Mouse (Mus musculus): ENCODE measurements around the gene Ntrk1. TPM values are rescaled to one million over a fixed set of nuclear protein-coding genes. Genes with fewer than 3 reads are reported as not detected.

Gene Ntrk1
- total and polyA plus RNA-seq, 2 experiments from 2014 or later, result 0.11 to 0.16 TPM

DNA sequence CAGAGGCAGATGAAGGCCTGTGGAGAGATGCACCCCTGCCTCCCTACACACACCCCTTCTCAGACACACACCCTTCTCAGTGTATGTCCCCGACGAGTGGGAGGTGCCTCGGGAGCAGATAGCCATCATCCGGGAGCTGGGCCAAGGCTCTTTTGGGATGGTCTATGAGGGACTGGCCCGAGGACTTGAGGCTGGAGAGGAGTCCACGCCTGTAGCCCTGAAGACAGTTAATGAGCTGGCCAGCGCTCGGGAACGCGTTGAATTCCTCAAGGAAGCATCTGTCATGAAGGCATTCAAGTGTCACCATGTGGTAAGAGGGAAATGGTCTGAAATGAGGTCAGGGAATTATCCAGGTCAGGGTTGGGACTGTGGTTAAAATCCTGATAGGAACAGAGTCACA, 17.9 kb upstream of the Ntrk1 start:
- Histone ChIP-seq H3K27ac (ENCODE audit: low read depth) (no peak overlapping the region), H3K4me1 (ENCODE audit: control insufficient read depth, insufficient read depth) (no peaks in the 10 kb centered on the region), H3K36me3 (replicated peaks; ENCODE audit: control insufficient read depth, insufficient read depth, low read length) (no peaks in the 10 kb centered on the region), H3K4me2 (ENCODE audit: low read depth, low read length) (no peak overlapping the region), H3K27me3 (ENCODE audit: control insufficient read depth, insufficient read depth, low read length) (peaks cover 85% of the 10 kb centered on the region), H3K9ac (replicated peaks; ENCODE audit: low read depth, low read length) (no peak overlapping the region), H3K9me3 (replicated peaks; ENCODE audit: control insufficient read depth, low read length) (no peaks in the 10 kb centered on the region), H3K4me3 (ENCODE audit: low read depth, low read length) (no peak overlapping the region)
- WGBS, result 33% methylated on average over 10 of the region's 10 CpGs
- ATAC-seq (ENCODE audit: insufficient read depth, low read depth), result no peak
- DNase-seq (ENCODE audit: low spot score), result no peak
- TF ChIP-seq EP300 (IDR thresholded peaks at IDR 0.05; ENCODE audit: low read depth) (no peak), CTCF (IDR thresholded peaks at IDR 0.05; ENCODE audit: low read depth) (no peak)

DNA sequence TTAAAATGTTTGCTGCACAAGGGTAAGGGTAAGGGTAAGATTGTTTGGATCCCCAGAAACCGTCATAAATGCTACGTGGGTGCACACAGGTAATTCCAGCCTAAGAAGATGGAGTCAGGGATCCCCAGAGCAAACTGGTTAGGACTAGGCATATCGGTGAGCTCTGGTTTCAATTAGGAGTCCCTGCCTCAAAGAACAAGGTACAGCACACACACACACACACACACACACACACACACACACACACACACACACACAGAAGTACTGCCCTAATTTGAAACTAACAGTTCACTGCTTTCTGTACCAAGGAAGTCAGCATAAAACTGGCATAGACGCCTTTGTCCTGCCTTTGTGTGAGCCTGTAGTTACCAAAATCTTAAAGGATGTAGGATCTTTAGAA, 17.5 kb upstream of the Ntrk1 start:
- H3K9ac ChIP-seq (replicated peaks; ENCODE audit: low read depth, low read length), result no peak overlapping the region
- WGBS, result 72% methylated on average over 4 of the region's 4 CpGs
- no peak overlapping the region for H3K4me2 ChIP-seq (ENCODE audit: low read depth, low read length)
- H3K4me1 ChIP-seq (ENCODE audit: control insufficient read depth, insufficient read depth), result no peaks in the 10 kb centered on the region
- no peak overlapping the region for H3K4me3 ChIP-seq (ENCODE audit: low read depth, low read length)
- TF ChIP-seq EP300 (IDR thresholded peaks at IDR 0.05; ENCODE audit: low read depth) (no peak), CTCF (IDR thresholded peaks at IDR 0.05; ENCODE audit: low read depth) (no peak)
- H3K27ac ChIP-seq (ENCODE audit: low read depth), result no peak overlapping the region
- H3K27me3 ChIP-seq (ENCODE audit: control insufficient read depth, insufficient read depth, low read length), result peaks cover 85% of the 10 kb centered on the region
- DNase-seq (ENCODE audit: low spot score) (no peak), ATAC-seq (ENCODE audit: insufficient read depth, low read depth) (no peak)
- H3K36me3 ChIP-seq (replicated peaks; ENCODE audit: control insufficient read depth, insufficient read depth, low read length), result no peaks in the 10 kb centered on the region
- H3K9me3 ChIP-seq (replicated peaks; ENCODE audit: control insufficient read depth, low read length), result no peaks in the 10 kb centered on the region

DNA sequence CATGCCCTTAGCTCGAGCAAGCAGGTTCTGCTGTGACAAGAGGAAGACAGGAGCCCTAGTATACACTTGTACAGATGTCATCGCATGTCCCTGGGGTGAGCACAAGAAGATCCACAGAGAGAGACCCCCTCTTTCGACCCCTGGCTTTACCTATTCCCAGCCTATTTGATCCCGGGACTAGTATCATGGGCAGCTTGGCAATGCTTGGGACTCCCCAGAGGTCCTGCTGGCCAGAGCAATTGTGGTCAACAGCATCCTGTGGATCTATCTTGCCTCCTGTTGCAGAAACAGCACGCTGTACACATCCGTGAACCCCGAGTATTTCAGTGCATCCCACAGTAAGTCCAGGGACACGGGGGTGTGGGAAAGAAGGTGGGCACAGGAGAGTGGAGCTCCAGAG, 16.3 kb upstream of the Ntrk1 start:
- TF ChIP-seq CTCF (IDR thresholded peaks at IDR 0.05; ENCODE audit: low read depth) (no peak), EP300 (IDR thresholded peaks at IDR 0.05; ENCODE audit: low read depth) (no peak)
- H3K36me3 ChIP-seq (replicated peaks; ENCODE audit: control insufficient read depth, insufficient read depth, low read length), result no peaks in the 10 kb centered on the region

DNA sequence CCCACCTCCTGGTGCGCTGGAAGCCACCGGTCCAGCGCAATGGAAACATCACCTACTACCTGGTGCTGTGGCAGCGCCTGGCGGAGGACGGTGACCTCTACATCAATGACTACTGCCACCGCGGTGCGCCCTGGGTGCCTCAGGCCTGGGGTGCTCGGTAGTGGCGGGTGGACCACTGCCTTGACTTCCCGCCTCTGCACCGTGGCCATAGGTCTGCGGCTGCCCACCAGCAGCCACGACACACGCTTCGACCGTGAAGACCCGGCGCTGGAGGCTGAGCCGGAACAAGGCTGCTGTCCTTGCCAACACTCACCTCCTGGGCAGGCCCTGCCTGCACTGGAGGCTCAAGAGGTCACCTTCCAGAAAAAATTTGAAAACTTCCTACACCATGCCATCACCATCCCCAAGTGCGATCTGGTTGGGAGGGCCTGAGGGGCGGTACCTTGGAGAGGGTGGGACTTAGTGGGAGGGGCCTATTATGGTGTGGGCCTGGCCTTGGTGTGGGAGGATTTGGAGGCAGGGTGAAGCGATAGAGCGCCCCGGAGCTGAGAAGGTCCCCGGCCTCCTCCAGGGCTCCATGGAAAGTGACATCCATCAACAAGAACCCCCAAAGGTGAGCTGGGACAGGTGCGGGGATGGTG, 14.5 kb upstream of the Ntrk1 start:
- 7% methylated on average over 27 of the region's 28 CpGs for WGBS
- no peak overlapping the region for H3K27ac ChIP-seq (ENCODE audit: low read depth)
- DNase-seq (ENCODE audit: low spot score) (no peak), ATAC-seq (ENCODE audit: insufficient read depth, low read depth) (peak; percentile 33; the same call in 1 of the 2 replicates)
- H3K9me3 ChIP-seq (replicated peaks; ENCODE audit: control insufficient read depth, low read length), result no peaks in the 10 kb centered on the region
- TF ChIP-seq CTCF (IDR thresholded peaks at IDR 0.05; ENCODE audit: low read depth), result no peak
- TF ChIP-seq EP300 (IDR thresholded peaks at IDR 0.05; ENCODE audit: low read depth), result no peak
- H3K4me3 ChIP-seq (ENCODE audit: low read depth, low read length), result no peak overlapping the region
- H3K36me3 ChIP-seq (replicated peaks; ENCODE audit: control insufficient read depth, insufficient read depth, low read length), result no peaks in the 10 kb centered on the region
- no peak overlapping the region for H3K4me2 ChIP-seq (ENCODE audit: low read depth, low read length)
- H3K9ac ChIP-seq (replicated peaks; ENCODE audit: low read depth, low read length), result no peak overlapping the region
- H3K27me3 ChIP-seq (ENCODE audit: control insufficient read depth, insufficient read depth, low read length), result peaks cover 79% of the 10 kb centered on the region
- no peaks in the 10 kb centered on the region for H3K4me1 ChIP-seq (ENCODE audit: control insufficient read depth, insufficient read depth)

More for the DNA sequence above, 16.3 kb upstream of the Ntrk1 start:
- H3K9ac ChIP-seq (replicated peaks; ENCODE audit: low read depth, low read length), result no peak overlapping the region
- peaks cover 78% of the 10 kb centered on the region for H3K27me3 ChIP-seq (ENCODE audit: control insufficient read depth, insufficient read depth, low read length)
- WGBS, result 75% methylated on average over 8 of the region's 8 CpGs
- H3K4me2 ChIP-seq (ENCODE audit: low read depth, low read length), result no peak overlapping the region
- H3K9me3 ChIP-seq (replicated peaks; ENCODE audit: control insufficient read depth, low read length), result no peaks in the 10 kb centered on the region
- ATAC-seq (ENCODE audit: insufficient read depth, low read depth) (no peak), DNase-seq (ENCODE audit: low spot score) (no peak)
- no peaks in the 10 kb centered on the region for H3K4me1 ChIP-seq (ENCODE audit: control insufficient read depth, insufficient read depth)
- no peak overlapping the region for H3K27ac ChIP-seq (ENCODE audit: low read depth)
- H3K4me3 ChIP-seq (ENCODE audit: low read depth, low read length), result no peak overlapping the region

DNA sequence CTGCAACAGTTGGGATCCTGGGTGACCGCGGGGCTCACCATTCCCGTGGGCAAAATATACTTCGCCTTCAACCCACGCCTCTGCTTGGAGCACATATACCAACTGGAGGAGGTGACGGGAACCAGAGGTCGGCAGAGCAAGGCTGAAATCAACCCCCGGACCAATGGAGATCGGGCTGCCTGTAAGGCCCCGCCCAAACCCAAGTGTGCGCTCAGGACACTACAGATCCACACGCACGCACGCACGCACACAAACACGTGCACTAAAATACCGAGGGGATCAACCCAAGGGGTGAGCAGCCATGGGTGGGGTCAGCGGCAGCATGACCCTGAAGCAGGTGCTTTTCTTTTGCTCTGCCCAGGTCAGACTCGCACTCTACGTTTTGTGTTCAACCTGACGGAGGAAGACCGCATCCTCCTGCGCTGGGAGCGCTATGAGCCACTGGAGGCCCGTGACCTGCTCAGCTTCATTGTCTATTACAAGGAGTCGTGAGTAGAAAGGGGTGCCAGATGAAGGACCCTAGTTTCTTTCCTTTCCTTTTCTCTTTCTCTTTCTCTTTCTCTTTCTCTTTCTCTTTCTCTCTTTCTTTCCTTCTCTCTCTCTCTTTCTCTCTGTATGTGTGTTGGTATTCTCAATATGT, 9.2 kb upstream of the Ntrk1 start:
- WGBS, result 4% methylated on average over 26 of the region's 26 CpGs
- no peak for DNase-seq (ENCODE audit: low spot score)
- Histone ChIP-seq H3K4me3 (ENCODE audit: low read depth, low read length) (peak overlapping the region; percentile 38), H3K9ac (replicated peaks; ENCODE audit: low read depth, low read length) (no peak overlapping the region), H3K27me3 (ENCODE audit: control insufficient read depth, insufficient read depth, low read length) (peaks cover 85% of the 10 kb centered on the region), H3K36me3 (replicated peaks; ENCODE audit: control insufficient read depth, insufficient read depth, low read length) (no peaks in the 10 kb centered on the region), H3K4me1 (ENCODE audit: control insufficient read depth, insufficient read depth) (no peaks in the 10 kb centered on the region), H3K4me2 (ENCODE audit: low read depth, low read length) (peak overlapping the region; percentile 57), H3K27ac (ENCODE audit: low read depth) (no peak overlapping the region), H3K9me3 (replicated peaks; ENCODE audit: control insufficient read depth, low read length) (no peaks in the 10 kb centered on the region)
- ATAC-seq (ENCODE audit: insufficient read depth, low read depth), result no peak
- TF ChIP-seq EP300 (IDR thresholded peaks at IDR 0.05; ENCODE audit: low read depth) (no peak), CTCF (IDR thresholded peaks at IDR 0.05; ENCODE audit: low read depth) (no peak)

All from heart, postnatal 0 days (tissue).